Mouse (Mus musculus): ENCODE results near the gene Dync1i2.

The Dync1i2 gene

DNA sequence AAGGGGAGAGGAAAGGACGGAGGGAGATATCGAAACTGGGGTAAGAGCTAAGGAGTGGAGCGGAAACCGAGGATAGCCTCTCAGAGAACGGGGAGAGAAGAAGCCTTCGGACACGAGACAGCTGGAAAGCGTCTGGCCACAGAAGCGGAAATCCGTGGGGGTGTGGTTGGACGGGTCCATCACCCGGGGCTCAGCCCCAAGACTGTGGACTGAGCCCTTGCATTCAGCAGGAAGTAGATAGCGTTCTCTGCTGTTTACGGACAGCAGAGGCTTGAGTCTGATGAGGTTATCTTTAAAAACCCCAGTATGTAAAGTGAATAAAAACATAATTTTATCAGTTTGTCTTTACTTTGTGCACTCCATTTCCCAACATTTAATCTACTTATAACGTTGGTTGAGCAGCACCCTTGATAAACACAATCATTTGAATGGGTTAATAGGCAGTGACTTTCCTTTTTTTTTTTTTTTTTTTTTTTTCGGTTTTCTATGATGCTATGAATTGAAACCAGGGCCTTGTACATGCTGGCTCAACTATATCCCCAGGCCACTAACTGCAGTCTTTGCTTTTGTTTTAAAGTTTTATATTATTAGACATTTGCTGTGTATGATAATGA is 7.6 kb upstream of the Dync1i2 start:
- DNase-seq (ENCODE audit: low spot score) = no peak

DNA sequence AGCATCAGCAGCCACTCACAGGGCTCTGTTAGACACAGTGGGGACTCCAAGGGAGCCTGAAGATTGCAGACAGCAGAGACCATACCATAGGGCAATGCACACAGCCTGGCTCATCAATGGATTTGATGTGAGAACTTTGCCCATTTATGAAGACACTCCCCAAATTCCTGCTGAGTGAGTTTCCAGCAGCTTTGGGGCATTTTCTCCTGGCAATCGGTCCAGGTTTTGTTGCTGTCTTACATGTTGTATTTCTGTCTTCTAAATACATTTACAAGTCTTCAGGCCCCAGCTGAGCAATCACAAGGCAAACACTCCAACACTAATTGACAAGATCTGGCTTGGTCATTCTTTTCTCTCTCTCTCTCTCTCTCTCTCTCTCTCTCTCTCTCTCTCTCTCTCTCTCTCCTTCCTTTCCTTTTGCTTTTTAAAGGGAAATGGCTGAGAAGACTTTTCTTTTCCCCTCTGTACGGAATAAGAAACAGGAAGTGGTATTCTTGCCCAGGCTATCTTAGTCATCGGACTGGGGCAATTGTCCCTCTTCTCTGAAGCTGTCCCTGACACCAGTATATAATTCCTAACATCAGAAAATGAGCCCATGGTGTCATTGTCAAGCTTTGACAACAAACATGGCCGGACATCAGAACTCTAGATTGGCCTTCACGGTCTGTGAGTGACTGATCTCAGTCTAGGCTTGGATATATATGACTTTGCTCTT is 2.3 kb upstream of the Dync1i2 start:
- DNase-seq (ENCODE audit: low spot score) = no peak

- peak; percentile 11 for DNase-seq (ENCODE audit: low spot score)
Measured at GRCm38 (mm10) chr2:71211096-71211495, 410 bp upstream of the Dync1i2 start.

GRCm38 (mm10) chr2:71212360-71212726 is 837 bp downstream of the Dync1i2 start:
- no peak for DNase-seq (ENCODE audit: low spot score)

GRCm38 (mm10) chr2:71221020-71221419 is 9.5 kb downstream of the Dync1i2 start:
- no peak for DNase-seq (ENCODE audit: low spot score)

DNA sequence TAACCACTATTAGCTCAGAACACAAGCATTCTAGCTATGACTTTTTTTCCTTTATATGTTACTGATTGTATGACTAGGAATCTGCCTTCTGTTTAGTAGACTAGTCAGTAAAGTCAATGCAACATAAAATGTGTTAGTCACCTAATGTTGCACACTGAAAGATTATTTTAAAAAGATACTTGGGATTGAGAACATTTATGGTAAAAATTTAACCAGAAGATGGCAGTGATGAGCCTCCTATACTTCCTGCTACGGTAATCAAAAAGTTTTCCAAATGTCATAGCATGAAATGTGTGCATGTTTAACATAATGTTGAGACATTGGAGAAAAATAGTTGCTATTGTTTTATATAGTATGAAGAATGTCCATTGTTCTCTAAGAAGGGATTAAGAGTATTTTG is 15.9 kb downstream of the Dync1i2 start:
- DNase-seq (ENCODE audit: low spot score) = no peak

DNA sequence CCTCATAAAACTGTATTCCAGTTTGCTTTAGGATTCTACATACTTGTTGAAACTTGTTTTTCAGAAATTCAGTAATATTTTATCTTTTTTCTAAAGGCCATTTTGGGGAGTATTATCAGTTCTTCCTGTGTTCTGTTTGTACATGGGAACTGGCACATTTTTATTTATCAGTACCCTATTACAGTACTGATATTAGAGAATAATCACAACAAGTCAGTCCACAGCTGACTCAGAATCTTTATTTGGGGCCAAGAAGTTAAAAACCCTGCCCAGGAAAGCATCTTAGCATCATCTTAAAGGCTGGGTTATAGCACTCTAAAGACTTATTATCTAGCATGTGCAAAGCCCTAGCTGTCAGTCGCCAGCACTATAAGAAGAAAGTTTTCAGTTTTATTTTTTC is 18.1 kb downstream of the Dync1i2 start:
- DNase-seq (ENCODE audit: low spot score) = no peak

DNA sequence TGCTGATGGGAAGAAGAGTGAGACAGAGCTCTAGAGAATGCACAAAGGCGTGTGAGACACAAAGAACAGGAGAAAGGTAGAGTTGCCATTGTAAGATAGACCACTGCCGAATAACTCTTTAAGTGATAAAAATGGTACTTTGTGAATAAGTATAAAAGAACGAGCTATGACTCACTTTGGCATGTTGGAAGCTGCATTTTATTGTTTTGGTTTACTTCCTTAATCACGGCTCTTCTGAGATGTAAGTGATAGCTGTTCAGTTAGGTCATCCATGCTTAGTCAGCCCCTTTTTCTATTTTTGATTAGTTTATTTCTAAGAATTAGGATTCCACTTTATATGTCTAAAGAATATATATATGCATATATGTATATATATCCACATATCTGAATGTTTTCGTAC is 20.4 kb downstream of the Dync1i2 start:
- DNase-seq (ENCODE audit: low spot score) = no peak

DNA sequence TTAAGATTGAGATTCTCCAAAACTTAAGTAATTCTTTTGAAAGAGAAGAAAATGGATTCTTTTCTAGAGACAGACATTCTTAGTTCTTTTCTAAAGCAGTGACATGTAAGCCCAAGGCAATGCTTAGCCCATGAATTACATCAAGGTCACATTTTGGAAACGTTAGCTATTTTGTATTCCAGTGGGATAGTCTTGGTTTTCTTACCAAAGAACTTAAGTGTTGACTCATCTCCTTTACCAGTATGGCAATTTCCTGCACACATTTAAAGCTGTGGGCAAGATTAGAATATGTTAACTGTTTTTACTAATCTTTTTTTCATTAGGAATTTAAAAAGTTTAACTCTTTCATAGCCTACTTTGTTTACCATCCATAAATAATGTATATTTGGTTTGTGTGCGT is 21.5 kb downstream of the Dync1i2 start:
- no peak for DNase-seq (ENCODE audit: low spot score)

- DNase-seq (ENCODE audit: low spot score) = no peak
Measured at GRCm38 (mm10) chr2:71235420-71235819, 23.9 kb downstream of the Dync1i2 start.

DNA sequence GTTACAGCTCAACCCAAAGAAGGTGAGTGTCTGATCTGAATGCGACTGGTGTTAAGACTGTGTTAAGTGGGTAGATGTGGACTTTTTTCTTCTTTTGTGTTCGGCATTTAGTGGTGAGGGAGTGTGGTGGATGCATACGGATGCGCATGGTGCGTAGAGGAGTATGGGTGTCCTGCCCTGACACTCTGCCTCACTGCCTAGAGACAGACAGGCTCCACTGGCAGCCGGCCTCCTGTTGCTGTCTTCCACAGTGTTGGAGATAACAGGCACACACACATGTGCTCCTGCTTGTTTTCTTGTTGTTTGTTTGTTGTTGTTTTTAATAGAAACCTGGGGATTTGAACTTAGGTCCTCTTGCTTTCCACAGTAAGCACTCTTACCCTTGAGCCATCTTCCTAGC is 24.5 kb downstream of the Dync1i2 start:
- no peak for DNase-seq (ENCODE audit: low spot score)

DNA sequence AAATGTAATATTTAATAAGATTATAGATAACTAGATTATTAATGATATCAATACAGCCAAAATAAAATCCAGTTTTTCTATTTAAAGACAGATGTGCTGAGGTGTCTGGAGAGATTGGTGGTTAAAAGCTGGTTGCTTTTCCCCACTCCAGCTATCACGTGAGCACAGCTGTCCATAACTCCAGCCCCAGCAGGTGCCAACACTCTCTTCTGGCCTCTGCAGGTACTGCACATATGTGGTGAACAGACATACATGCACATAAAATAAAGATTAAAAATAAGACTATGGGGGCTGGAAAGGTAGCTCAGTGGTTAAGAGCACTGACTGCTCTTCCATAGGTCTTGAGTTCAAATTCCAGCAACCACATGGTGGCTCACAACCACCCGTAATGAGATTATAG is 30.0 kb downstream of the Dync1i2 start:
- DNase-seq (ENCODE audit: low spot score) = no peak

- no peak for DNase-seq (ENCODE audit: low spot score)
Measured at GRCm38 (mm10) chr2:71242180-71242579, 30.7 kb downstream of the Dync1i2 start.

DNA sequence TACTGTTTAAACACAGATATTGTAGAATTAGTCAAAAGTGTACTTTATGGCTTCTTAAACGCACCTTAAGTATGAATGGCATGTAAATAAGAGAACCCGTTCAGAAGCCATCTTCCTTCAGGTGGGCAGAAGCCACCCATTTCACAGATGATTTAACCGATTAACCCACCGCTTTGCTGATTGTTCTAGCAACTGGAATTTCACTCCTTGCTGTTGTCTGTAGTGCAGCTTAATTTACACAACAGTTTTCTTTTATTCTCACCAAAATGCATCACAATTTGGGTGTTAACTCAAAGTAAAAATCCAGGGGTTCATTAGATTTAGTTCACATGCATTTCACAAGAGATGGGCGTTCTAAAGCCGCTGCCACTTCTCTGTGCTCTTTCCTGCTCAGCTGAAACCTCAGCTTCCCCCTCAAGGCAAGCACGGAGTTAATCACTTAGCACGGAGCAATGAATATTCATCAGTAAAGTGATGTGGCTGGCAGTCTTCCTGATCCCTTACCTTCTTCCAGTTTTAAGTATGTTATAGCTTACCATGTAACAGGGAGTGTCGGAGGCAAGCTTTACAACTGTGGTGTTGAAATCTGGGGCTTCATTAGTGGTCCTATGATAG is 31.7 kb downstream of the Dync1i2 start:
- no peak for DNase-seq (ENCODE audit: low spot score)

DNA sequence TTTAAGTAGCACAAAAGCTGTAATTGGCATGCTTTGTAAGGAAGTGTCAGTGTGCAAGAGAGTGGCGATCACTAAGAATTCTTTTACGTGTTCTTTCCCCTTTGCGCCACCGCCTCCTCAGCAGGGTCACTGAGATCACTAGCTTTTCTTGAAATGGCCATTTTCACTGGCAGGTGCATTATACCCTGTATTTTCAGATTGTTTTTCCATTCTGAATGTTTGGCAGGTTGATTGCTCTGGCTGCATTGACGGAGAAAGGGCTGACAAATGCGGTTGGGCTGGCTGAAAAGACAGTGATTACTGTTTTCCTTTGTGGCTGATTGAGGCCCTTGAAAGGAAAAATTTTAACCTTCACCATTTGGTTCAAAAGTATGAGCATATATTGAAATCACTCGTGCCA is 33.3 kb downstream of the Dync1i2 start:
- DNase-seq (ENCODE audit: low spot score) = no peak

- peak; percentile 51 for DNase-seq (ENCODE audit: low spot score)
Measured at GRCm38 (mm10) chr2:71245416-71245815, 33.9 kb downstream of the Dync1i2 start.

- DNase-seq (ENCODE audit: low spot score) = no peak
Measured at GRCm38 (mm10) chr2:71246096-71246495, 34.6 kb downstream of the Dync1i2 start.

- no peak for DNase-seq (ENCODE audit: low spot score)
Measured at GRCm38 (mm10) chr2:71248071-71248470, 36.6 kb downstream of the Dync1i2 start.

- no peak for DNase-seq (ENCODE audit: low spot score)
Measured at GRCm38 (mm10) chr2:71250841-71251240, 39.3 kb downstream of the Dync1i2 start.

DNA sequence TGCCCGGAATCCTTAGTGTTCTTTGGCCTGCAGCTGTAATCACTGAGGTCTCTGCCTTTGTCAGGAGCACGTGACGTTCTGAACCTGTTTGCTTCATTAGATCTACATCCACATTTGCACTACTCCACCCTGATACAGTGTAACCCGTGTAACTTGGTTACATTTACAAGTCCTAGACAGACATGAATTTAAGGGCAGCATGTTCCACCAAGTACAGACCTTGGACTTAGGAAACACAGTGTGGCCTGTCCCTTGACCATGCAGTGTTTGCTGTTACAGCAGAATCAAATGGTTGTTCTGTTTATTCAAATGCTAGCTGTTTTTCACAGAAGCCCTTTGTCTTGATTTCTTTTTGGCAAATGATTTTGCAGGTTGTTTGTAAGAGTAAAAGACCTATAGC is 43.3 kb downstream of the Dync1i2 start:
- DNase-seq (ENCODE audit: low spot score) = no peak

DNA sequence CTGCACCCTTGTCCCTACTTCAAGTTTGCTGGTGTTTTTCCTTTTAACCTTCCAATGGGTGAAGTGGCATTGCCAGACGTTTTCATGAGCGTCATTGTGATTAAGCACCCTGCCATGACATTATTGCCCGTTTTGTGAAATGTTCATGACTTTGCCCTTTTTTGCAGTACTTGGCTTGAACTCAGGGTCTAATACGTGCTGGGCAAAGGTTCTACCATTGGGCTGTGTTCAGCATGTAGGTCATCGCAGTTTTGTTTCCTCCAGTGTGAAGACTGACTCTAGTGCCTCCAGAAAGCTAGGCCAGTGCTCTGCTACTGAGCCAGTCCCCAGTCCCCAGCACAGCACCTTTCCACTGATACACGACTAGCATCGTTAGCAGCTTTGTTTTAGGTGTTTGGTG is 45.1 kb downstream of the Dync1i2 start:
- no peak for DNase-seq (ENCODE audit: low spot score)

- DNase-seq (ENCODE audit: low spot score) = no peak
Measured at GRCm38 (mm10) chr2:71264585-71264984, 53.1 kb downstream of the Dync1i2 start.

DNA sequence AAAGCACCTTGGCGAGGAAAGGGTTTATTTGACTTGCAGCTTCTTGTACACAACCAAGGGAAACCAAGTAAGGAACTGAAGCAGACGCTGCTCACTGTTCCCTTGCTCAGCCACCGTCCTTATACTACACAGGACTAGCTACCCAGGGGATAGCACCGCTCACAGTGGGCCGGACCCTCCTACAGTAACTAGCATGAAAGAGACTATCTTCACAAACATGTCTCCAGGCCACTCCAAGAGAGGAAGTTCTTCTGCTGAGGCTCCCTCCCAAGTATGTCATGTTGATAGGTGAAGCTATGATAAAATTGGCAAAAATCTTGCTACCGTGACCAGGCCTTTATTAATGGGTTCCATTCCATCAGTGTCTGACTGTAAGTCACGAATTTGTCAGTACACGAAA is 57.2 kb downstream of the Dync1i2 start:
- DNase-seq (ENCODE audit: low spot score) = no peak

- no peak for DNase-seq (ENCODE audit: low spot score)
Measured at GRCm38 (mm10) chr2:71269332-71269731, 57.8 kb downstream of the Dync1i2 start.
